Mouse (Mus musculus) cerebellum, postnatal 10 days (tissue): ENCODE results near the gene Gm10309.
"Not testable (repeated sequence)": the region's sequence is repeated elsewhere in the genome, so short reads cannot be mapped to it uniquely, and the experiment has no call there.

Source experiments
- DNase-seq, 2 experiments: peaks; one replicate each; pipeline ENCODE4 v3.0.0; 2021; ENCODE audit warnings: mixed read lengths in 2 of 2

The Gm10309 gene

GRCm38 (mm10) chr17:86508212-86508490 is 3.1 kb upstream of the Gm10309 start:
- DNase-seq: no peak

- DNase-seq: peak; percentile 31
Measured at GRCm38 (mm10) chr17:86507342-86508211, 2.5 kb upstream of the Gm10309 start.

- DNase-seq: no peak
Measured at GRCm38 (mm10) chr17:86506881-86507280, 1.8 kb upstream of the Gm10309 start.

- no peak for DNase-seq
Measured at GRCm38 (mm10) chr17:86503208-86503897, 1.7 kb downstream of the Gm10309 start.

GRCm38 (mm10) chr17:86501393-86501792 is 3.6 kb downstream of the Gm10309 start:
- DNase-seq: no peak

- DNase-seq: no peak
Measured at GRCm38 (mm10) chr17:86499359-86500045, 5.5 kb downstream of the Gm10309 start.

GRCm38 (mm10) chr17:86497302-86497701 is 7.7 kb downstream of the Gm10309 start:
- DNase-seq: no peak

- peak; percentile 75 for DNase-seq
Measured at GRCm38 (mm10) chr17:86496123-86496771, 8.8 kb downstream of the Gm10309 start.

GRCm38 (mm10) chr17:86494895-86495294 is 10.1 kb downstream of the Gm10309 start:
- DNase-seq: no peak

- no peak for DNase-seq
Measured at GRCm38 (mm10) chr17:86494494-86494893, 10.5 kb downstream of the Gm10309 start.

- DNase-seq: no peak
Measured at GRCm38 (mm10) chr17:86493891-86494420, 11.1 kb downstream of the Gm10309 start.

GRCm38 (mm10) chr17:86492376-86492775 is 12.7 kb downstream of the Gm10309 start:
- DNase-seq: no peak

- no peak for DNase-seq
Measured at GRCm38 (mm10) chr17:86489827-86490226, 15.2 kb downstream of the Gm10309 start.

- DNase-seq: no peak
Measured at GRCm38 (mm10) chr17:86487450-86487849, 17.6 kb downstream of the Gm10309 start.

- DNase-seq: no peak
Measured at GRCm38 (mm10) chr17:86486657-86487056, 18.4 kb downstream of the Gm10309 start.

GRCm38 (mm10) chr17:86484087-86484737 is 20.8 kb downstream of the Gm10309 start:
- peak; percentile 90 to 93 for DNase-seq

GRCm38 (mm10) chr17:86482675-86483074 is 22.4 kb downstream of the Gm10309 start:
- no peak for DNase-seq

- DNase-seq: no peak
Measured at GRCm38 (mm10) chr17:86479406-86479805, 25.6 kb downstream of the Gm10309 start.

- DNase-seq: not testable (repeated sequence)
Measured at GRCm38 (mm10) chr17:86477401-86477800, 27.6 kb downstream of the Gm10309 start.

- DNase-seq: no peak
Measured at GRCm38 (mm10) chr17:86476674-86477073, 28.4 kb downstream of the Gm10309 start.

- DNase-seq: peak; percentile 83 to 88
Measured at GRCm38 (mm10) chr17:86471684-86472083, 33.3 kb downstream of the Gm10309 start.

- DNase-seq: no peak
Measured at GRCm38 (mm10) chr17:86470160-86470559, 34.9 kb downstream of the Gm10309 start.
